Mouse (Mus musculus) liver, embryonic 15.5 days (tissue): ENCODE data around the gene Tmem132d. TPM values are rescaled to one million over a fixed set of nuclear protein-coding genes. Genes with fewer than 3 reads are reported as not detected.

Experiments used
- ATAC-seq: fragments of 200-750 bp; cut with Nextera tagmentation; 2 replicates; pipeline ENCODE4 v1.8.0; 2017; ENCODE audit warnings: moderate number of reproducible peaks, mild to moderate bottlenecking, moderate library complexity; ENCODE audit not compliant: insufficient read depth
- H3K27ac ChIP-seq: fragments of 300-500 bp; sonication (generic); replicated peaks from 2 replicates; pipeline ENCODE4 v1.5.1; 2015; ENCODE audit warnings: mild to moderate bottlenecking, inconsistent platforms
- H3K27me3 ChIP-seq: fragments of 300-500 bp; sonication (generic); 2 replicates; pipeline ENCODE4 v1.6.1; 2015; ENCODE audit warnings: mild to moderate bottlenecking, inconsistent platforms
- H3K36me3 ChIP-seq: fragments of 300-500 bp; sonication (generic); replicated peaks from 2 replicates; pipeline ENCODE4 v1.6.1; 2015; ENCODE audit warnings: moderate library complexity, mild to moderate bottlenecking, inconsistent platforms
- H3K4me1 ChIP-seq: fragments of 300-500 bp; sonication (generic); replicated peaks from 2 replicates; pipeline ENCODE4 v1.6.1; 2015; ENCODE audit warnings: inconsistent platforms
- H3K4me2 ChIP-seq: fragments of 300-500 bp; sonication (generic); 2 replicates; pipeline ENCODE4 v1.6.1; 2015; ENCODE audit warnings: moderate library complexity, mild to moderate bottlenecking, inconsistent platforms
- H3K4me3 ChIP-seq: fragments of 300-500 bp; sonication (generic); replicated peaks from 2 replicates; pipeline ENCODE4 v1.5.1; 2015; ENCODE audit warnings: mild to moderate bottlenecking, inconsistent platforms
- H3K9ac ChIP-seq: fragments of 300-500 bp; sonication (generic); 2 replicates; pipeline ENCODE4 v1.6.1; 2015; ENCODE audit warnings: moderate library complexity, mild to moderate bottlenecking, inconsistent platforms
- H3K9me3 ChIP-seq: fragments of 300-500 bp; sonication (generic); replicated peaks from 2 replicates; pipeline ENCODE4 v1.6.1; 2016; ENCODE audit warnings: inconsistent platforms
- WGBS: fragments of 180-500 bp; shearing (Covaris S2); methylation state at CpG from one replicate; pipeline ENCODE4 v1.1.7; 2015; ENCODE audit warnings: mixed read lengths; ENCODE audit not compliant: insufficient replicate concordance; 5-methylcytosine and 5-hydroxymethylcytosine counted together
- polyA plus RNA-seq: library from polyadenylated mRNA; unstranded; fragments of >200 nt; fragmentation: Nextera tagmentation; extraction: Ambion mirVana; gene quantifications from 2 replicates; pipeline ENCODE4 v1.2.1, GENCODE M21; 2015

The Tmem132d gene
- not detected in 2 replicates for polyA plus RNA-seq

DNA sequence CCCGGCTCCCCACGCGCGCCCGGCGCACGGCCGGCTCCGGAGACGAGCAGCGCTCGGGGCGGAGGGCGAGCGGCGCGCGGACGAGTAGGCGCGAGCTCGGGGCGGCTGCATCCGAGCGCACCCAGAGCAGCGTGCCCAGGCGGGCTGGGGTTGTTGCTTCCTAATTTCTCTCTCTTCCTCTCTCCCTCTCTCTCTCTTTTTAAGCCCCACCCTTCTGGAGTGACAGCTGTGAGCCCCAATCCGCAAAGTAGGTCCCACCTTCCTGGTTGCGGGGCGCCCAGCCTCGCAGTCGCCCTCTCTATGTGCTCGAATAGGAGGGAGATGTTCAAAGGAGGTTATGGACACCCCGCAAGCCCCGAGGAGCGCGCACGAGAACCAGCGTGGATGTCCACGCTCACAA, at the start of gene Tmem132d:
Tmem132d (minus strand) TSS at position 162 of the 400 bp plus-strand sequence.
- H3K4me1 ChIP-seq = no peaks in the 10 kb centered on the region
- H3K4me2 ChIP-seq = no peak within 1 kb of the TSS
- H3K36me3 ChIP-seq = no peaks in the 10 kb centered on the region
- WGBS = 4% methylated on average over 25 of the region's 40 CpGs
- no peak within 1 kb of the TSS for H3K4me3 ChIP-seq
- no peaks in the 10 kb centered on the region for H3K9me3 ChIP-seq
- peaks cover 27% of the 10 kb centered on the region for H3K27me3 ChIP-seq
- ATAC-seq = no peak
- H3K9ac ChIP-seq = no peak within 1 kb of the TSS
- H3K27ac ChIP-seq = no peak within 1 kb of the TSS

DNA sequence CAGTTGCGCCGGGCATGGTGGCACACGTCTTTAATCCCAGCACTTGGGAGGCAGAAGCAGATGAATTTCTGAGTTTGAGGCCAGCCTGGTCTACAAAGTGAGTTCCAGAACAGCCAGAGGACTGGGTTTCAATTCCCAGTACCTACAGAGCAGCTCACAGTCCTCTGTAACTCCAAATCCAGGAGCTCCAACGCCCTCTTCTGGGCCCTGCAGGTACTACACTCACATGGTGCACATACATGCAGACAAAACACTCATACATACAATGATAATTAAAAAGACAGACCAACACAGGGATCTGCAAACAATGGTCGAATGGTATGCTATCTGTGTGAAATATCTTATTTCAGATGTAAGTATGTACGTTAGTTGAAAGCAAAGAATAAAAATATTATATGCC, 47.9 kb upstream of the Tmem132d start:
- Histone ChIP-seq H3K27ac (no peak overlapping the region), H3K36me3 (no peaks in the 10 kb centered on the region), H3K4me1 (no peaks in the 10 kb centered on the region), H3K9ac (no peak overlapping the region), H3K4me3 (no peak overlapping the region), H3K4me2 (no peak overlapping the region), H3K9me3 (no peaks in the 10 kb centered on the region), H3K27me3 (peaks cover 17% of the 10 kb centered on the region)
- no peak for ATAC-seq
- 56% methylated on average over 6 of the region's 6 CpGs for WGBS

DNA sequence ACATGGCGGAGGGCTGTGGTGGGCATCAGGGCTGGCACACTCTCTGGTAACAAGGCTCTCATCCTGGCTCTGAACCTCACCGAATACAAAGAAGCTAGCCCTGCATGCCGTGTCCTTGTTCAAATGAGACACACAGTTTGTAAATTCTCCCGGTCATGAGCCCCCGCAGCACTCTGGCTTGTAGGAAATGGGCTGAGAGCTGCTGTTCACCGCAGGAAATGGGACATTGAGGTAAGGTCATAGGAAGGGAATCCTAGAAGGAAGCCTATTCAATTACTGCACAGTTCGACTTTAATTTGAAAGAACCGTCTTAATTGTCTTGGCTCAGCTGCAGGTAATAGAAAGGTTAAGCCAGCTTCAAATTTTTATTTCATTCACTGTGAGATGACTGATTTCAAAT, 42.5 kb upstream of the Tmem132d start:
- Histone ChIP-seq H3K27ac (no peak overlapping the region), H3K27me3 (no peaks in the 10 kb centered on the region), H3K36me3 (no peaks in the 10 kb centered on the region), H3K9me3 (no peaks in the 10 kb centered on the region), H3K4me3 (no peak overlapping the region), H3K4me1 (no peaks in the 10 kb centered on the region), H3K9ac (no peak overlapping the region), H3K4me2 (no peak overlapping the region)
- 54% methylated on average over 8 of the region's 8 CpGs for WGBS
- no peak for ATAC-seq

DNA sequence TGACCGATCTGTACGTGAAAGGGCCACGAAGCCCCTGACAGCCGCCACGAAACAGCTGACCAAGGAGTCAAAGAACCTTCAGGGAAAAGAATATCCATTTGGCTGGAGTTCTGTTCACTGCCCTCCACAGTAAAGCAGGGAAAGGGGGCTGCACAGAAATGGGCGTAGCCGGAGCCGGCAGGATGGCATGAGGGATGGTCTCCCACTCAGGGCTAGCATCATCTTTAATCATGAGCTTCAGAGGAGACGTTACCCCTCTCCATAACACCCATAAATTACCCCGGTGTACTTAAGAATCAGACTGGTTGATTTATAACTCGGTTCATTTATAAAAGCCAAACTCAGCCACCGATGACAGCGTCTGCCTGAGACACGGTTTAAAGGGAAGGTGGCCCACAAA, 36.9 kb upstream of the Tmem132d start:
- H3K27me3 ChIP-seq = no peaks in the 10 kb centered on the region
- no peak overlapping the region for H3K27ac ChIP-seq
- H3K4me1 ChIP-seq = no peaks in the 10 kb centered on the region
- H3K36me3 ChIP-seq = no peaks in the 10 kb centered on the region
- 66% methylated on average over 14 of the region's 14 CpGs for WGBS
- H3K9ac ChIP-seq = no peak overlapping the region
- H3K4me3 ChIP-seq = no peak overlapping the region
- no peak for ATAC-seq
- H3K9me3 ChIP-seq = no peaks in the 10 kb centered on the region
- no peak overlapping the region for H3K4me2 ChIP-seq

DNA sequence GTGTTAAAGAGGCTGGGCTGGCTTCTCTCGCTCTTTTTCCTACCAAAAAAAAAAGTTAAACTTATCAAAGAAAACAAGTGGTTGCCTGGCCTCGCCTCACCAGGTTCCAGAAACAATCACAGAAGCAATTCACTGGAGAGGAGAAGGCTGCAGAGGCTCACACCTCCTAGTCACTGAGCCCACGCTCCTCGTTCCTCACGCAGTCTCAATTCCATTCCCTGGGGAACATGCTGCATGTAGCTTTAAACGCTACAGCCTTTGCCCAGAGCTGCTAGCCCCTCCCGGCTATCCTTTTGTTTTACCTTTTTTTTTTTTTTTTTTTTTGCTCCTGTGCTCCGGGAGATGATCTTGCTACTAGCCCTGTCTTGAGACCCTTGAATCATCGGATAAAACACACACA, 31.6 kb upstream of the Tmem132d start:
- no peaks in the 10 kb centered on the region for H3K36me3 ChIP-seq
- no peaks in the 10 kb centered on the region for H3K4me1 ChIP-seq
- H3K9ac ChIP-seq = no peak overlapping the region
- no peak overlapping the region for H3K4me2 ChIP-seq
- H3K27ac ChIP-seq = no peak overlapping the region
- no peak for ATAC-seq
- no peak overlapping the region for H3K4me3 ChIP-seq
- no peaks in the 10 kb centered on the region for H3K9me3 ChIP-seq
- no peaks in the 10 kb centered on the region for H3K27me3 ChIP-seq
- WGBS = 13% methylated on average over 9 of the region's 9 CpGs

DNA sequence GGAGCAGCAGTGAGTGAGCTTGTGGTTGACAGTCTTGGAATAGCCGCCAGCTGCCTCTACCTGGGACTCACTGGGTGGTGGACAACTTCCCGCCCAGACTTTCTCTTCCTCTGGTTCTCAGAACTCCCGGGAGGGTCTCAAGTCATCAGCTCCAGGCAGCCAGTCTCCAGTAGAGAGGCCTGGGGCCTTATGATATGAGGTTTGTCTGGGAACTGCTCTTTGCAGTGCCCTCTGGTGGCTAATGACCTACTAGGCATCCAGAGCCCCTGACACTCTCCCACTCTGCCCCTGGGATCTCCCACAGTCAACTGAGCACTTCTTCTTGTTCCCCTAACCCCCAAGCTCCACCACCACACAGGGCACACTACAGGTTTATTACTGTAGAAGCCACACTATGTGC, 27.7 kb upstream of the Tmem132d start:
- Histone ChIP-seq H3K36me3 (no peaks in the 10 kb centered on the region), H3K9me3 (no peaks in the 10 kb centered on the region)
- no peak for ATAC-seq

DNA sequence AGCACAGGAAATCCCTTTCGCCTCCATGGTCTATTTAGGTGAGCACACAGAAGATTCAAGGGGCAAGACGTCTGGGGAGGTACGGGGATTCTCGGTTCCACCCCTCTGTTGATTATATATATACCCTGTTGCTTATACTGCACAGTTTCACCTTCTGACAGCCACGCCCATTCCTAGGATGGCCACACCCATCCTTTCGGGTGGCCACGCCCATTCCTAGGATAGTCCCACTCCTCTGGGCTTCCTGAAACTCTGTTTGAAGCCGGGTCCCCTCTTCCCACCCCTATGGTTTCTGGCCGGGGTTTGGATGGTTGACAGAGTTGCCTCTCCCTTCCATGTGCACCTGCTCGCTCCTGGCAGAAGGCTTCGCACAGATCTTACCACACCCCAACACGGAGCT, 22.9 kb upstream of the Tmem132d start:
- Histone ChIP-seq H3K9me3 (no peaks in the 10 kb centered on the region), H3K27me3 (no peaks in the 10 kb centered on the region), H3K4me2 (no peak overlapping the region), H3K4me1 (no peaks in the 10 kb centered on the region), H3K27ac (no peak overlapping the region), H3K4me3 (no peak overlapping the region), H3K36me3 (no peaks in the 10 kb centered on the region), H3K9ac (no peak overlapping the region)
- no peak for ATAC-seq
- 55% methylated on average over 12 of the region's 12 CpGs for WGBS

More for the DNA sequence above, 27.7 kb upstream of the Tmem132d start:
- H3K4me2 ChIP-seq = no peak overlapping the region
- H3K27ac ChIP-seq = no peak overlapping the region
- no peaks in the 10 kb centered on the region for H3K4me1 ChIP-seq
- WGBS = 30% methylated on average over 3 of the region's 3 CpGs
- H3K27me3 ChIP-seq = no peaks in the 10 kb centered on the region
- H3K9ac ChIP-seq = no peak overlapping the region
- no peak overlapping the region for H3K4me3 ChIP-seq

DNA sequence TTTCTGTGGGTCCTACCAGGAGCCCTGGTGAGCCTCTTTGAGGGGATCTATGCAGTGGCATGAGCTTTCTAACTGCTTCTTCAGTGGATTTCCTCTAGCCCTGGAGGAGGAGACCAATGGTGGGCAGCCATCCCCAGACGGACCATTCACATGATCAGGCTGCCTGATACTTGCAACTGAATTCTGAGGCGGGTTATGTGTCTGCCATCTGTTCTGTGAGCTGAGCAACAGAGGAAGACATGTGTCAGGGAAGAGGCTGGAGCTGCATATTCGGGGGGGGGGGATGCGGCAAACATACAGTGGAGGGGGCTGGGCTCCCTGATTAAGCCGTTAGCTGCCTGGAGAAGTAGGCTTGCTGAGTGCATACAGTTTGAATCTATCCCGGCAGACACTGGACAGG, 19.3 kb upstream of the Tmem132d start:
- 46% methylated on average over 6 of the region's 6 CpGs for WGBS
- H3K4me1 ChIP-seq = no peaks in the 10 kb centered on the region
- H3K9me3 ChIP-seq = no peaks in the 10 kb centered on the region
- no peak overlapping the region for H3K4me2 ChIP-seq
- H3K36me3 ChIP-seq = no peaks in the 10 kb centered on the region
- H3K9ac ChIP-seq = no peak overlapping the region
- H3K27me3 ChIP-seq = no peaks in the 10 kb centered on the region
- no peak for ATAC-seq
- H3K4me3 ChIP-seq = no peak overlapping the region
- H3K27ac ChIP-seq = no peak overlapping the region

DNA sequence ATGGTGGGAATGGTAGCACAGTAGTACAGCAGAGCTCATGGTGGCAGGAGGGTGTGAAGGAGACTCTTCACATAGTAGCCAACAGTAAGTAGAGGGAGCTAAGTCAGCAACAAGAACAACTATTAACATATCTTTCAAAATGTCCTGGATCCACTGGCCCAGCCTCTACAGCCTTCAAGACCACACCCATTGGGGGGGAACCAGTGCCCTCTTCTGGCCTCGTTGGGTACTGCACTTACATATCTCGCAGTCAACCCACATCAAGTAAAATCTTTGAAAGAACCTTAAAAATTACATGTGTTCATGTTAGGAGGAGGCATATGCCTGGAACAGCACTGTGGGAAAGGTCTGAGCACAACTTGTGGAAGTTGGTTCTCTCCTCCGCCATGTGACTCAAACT, 17.9 kb upstream of the Tmem132d start:
- no peak overlapping the region for H3K4me2 ChIP-seq
- no peak for ATAC-seq
- H3K9me3 ChIP-seq = no peaks in the 10 kb centered on the region
- 59% methylated on average over 3 of the region's 3 CpGs for WGBS
- H3K4me3 ChIP-seq = no peak overlapping the region
- H3K9ac ChIP-seq = no peak overlapping the region
- H3K27me3 ChIP-seq = no peaks in the 10 kb centered on the region
- H3K27ac ChIP-seq = no peak overlapping the region
- H3K36me3 ChIP-seq = no peaks in the 10 kb centered on the region
- no peaks in the 10 kb centered on the region for H3K4me1 ChIP-seq

DNA sequence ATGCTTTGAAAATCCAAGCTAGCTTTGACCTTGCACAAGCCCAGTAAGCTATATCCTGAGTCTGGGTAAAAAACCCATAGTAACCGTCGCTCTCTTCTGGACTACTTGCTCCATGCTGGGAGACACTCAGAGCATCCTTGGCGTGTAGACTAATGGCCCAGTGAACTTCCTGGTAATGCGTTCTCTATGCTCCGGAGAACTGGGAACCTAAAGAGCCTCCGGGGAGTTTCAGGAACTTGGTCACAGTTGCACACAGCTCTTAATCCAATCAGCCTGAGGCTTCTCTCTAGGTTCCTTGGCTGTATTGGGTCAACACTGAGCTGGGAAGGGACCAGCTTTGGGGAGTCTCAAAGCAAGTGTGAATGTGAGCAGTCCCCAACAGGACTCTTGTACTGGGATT, 12.0 kb upstream of the Tmem132d start:
- Histone ChIP-seq H3K27me3 (peaks cover 14% of the 10 kb centered on the region; the same call in 1 of the 2 replicates), H3K4me3 (no peak overlapping the region), H3K4me1 (no peaks in the 10 kb centered on the region), H3K27ac (no peak overlapping the region), H3K4me2 (no peak overlapping the region), H3K9ac (no peak overlapping the region), H3K36me3 (no peaks in the 10 kb centered on the region), H3K9me3 (no peaks in the 10 kb centered on the region)
- ATAC-seq = no peak
- 12% methylated on average over 6 of the region's 6 CpGs for WGBS

DNA sequence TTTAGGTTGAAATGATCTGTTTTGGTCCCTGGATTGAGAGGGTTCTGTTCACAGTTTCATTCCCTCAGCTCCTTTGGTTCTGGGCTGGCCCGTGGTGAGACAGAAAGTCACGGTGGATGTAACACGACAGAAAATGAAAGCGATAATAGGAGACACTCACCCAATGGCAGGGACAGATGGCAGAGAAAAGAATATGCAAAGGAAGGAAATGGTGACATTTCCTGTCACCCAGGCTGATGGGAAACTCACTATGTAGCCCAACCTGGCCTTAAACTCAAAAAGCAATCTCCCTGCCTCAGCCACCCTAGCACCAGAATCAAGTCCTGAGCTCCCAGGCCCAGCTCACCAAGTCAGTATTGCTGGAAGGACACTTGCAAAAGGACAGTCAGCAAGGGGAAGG, 11.0 kb upstream of the Tmem132d start:
- Histone ChIP-seq H3K4me2 (no peak overlapping the region), H3K4me3 (no peak overlapping the region), H3K9me3 (no peaks in the 10 kb centered on the region), H3K4me1 (no peaks in the 10 kb centered on the region), H3K9ac (no peak overlapping the region), H3K27ac (no peak overlapping the region), H3K27me3 (peaks cover 14% of the 10 kb centered on the region; the same call in 1 of the 2 replicates), H3K36me3 (no peaks in the 10 kb centered on the region)
- no peak for ATAC-seq
- WGBS = 23% methylated on average over 4 of the region's 4 CpGs

DNA sequence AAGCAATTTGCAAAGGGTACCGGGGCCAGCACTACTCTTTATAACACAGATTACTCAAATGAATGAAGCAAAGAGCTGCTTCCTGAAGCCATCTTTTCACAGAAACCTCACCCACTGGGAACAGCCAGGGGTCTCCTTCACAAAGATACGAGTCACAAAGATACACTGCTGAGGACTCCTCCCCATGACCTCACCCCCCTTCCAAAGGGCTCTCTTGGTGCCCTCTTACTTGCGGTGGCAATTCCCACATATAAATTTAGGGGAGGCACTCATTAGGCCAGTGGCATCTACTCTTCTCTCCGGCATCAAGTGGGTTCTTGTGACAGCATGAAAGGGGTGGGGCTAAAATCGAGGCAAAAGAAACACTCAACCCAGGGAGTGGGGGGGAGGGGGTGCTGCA, 8.2 kb upstream of the Tmem132d start:
- no peak for ATAC-seq
- no peaks in the 10 kb centered on the region for H3K9me3 ChIP-seq
- WGBS = 13% methylated on average over 5 of the region's 5 CpGs

More for the DNA sequence above, 8.2 kb upstream of the Tmem132d start:
- no peak overlapping the region for H3K27ac ChIP-seq
- H3K4me2 ChIP-seq = no peak overlapping the region
- no peaks in the 10 kb centered on the region for H3K4me1 ChIP-seq
- H3K9ac ChIP-seq = no peak overlapping the region
- no peak overlapping the region for H3K4me3 ChIP-seq
- H3K27me3 ChIP-seq = peaks cover 14% of the 10 kb centered on the region; the same call in 1 of the 2 replicates
- H3K36me3 ChIP-seq = no peaks in the 10 kb centered on the region
